Mouse (Mus musculus) adrenal gland, adult 18-20 months (tissue): ENCODE measurements around the gene Shd. TPM values are rescaled to one million over a fixed set of nuclear protein-coding genes. Genes with fewer than 3 reads are reported as not detected.

ENCODE experiments used
- DNase-seq, 2 experiments: peaks; one replicate each; pipeline ENCODE4 v3.0.0; 2021 to 2022; ENCODE audit warnings: low spot score in 2 of 2
- total RNA-seq, 2 experiments: library from RNA; stranded (reverse); gene quantifications; 1 replicate in 1 of 2; 2 replicates in 1 of 2; pipeline ENCODE4 v1.2.3; 2021

Gene Shd
- total RNA-seq, 2 experiments from 2014 or later = 2.0 to 2.2 TPM

DNA sequence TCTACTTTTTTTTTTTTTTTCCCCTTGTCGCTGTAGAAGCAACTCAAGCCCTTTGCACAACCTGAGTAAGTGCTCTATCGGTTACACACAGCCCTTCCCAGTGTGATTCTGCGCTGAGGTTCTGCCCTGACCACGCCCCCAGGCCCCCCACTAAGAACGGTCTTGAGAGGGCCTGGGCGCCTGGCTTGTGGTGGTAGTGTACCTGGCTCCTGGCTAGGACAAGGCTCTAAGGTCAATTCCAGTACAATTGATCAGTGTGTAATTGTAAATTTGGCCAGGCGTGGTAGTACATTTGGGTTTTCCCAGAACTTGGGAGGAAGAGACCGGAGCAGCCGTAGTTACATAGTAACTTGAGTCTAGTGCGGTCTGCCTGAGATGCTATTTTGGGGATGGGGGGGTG lies 36.7 kb downstream of the Shd start:
- no peak for DNase-seq

DNA sequence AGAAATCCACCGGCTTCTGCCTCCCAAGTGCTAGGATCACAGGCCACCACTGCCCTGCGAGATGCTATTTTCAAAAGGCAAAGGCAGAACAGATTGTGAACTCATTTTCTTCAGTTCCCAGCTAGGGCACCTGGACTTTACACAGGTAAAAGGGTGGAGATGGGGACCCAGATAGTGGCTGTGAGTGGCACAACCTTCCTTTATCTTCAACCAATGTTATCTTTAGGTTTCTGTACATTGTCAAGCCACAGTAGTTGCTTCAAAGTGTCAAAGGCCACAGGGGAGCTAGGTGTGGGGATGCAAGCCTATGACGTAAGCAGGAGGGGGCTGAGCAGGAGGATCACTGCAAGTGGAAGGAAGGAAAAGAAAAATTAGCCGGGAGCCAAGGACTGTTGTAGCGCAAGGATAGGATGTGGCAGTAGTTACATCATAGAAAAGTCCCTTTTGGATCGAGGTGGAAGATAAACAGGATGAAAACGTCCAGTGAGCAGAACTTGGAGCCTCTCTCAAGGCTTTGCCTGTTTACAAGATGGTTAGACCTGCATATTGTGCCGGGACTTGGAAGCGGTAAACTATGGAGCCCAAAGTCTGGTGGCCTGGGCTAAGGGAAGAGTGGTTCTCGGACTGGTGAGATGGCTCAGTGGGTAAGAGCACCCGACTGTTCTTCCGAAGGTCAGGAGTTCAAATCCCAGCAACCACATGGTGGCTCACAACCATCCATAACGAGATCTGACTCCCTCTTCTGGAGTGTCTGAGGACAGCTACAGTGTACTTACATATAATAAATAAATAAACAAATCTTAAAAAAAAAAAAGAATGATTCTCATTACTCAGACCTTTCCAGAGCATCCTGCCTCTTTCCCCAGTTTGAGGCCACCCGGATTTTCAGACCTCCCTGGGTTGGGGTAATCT lies 37.4 kb downstream of the Shd start:
- DNase-seq = peak in 1 of 2 experiments; percentile 4

GRCm38 (mm10) chr17:56008356-56009087 lies 38.3 kb downstream of the Shd start:
- DNase-seq = peak; percentile 79 to 82

- peak; percentile 84 to 88 for DNase-seq
Observed at GRCm38 (mm10) chr17:56009088-56009961, 39.1 kb downstream of the Shd start.

- DNase-seq = no peak
Observed at GRCm38 (mm10) chr17:56009962-56010240, 39.6 kb downstream of the Shd start.

GRCm38 (mm10) chr17:56010255-56010654 lies 40.0 kb downstream of the Shd start:
- DNase-seq = no peak

DNA sequence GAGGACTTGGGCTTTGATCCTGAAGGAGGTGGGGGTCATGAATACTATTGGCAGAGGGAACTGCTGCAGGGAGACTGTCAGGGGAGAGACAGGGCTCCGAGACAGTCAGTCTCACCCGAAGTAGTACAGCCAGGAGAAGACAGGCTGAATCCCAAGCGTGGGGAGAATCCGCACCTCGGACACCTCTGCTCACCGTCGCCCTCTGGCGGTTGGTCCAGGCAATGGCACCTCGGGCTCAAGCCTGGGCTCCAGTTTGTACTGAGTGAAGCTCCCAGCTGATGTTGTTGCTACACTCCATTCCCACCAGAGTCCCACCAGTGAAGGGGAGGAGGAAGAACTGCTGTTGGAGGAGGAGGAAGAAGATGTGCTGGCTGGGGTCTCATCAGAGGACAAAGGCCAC lies 40.4 kb downstream of the Shd start:
- peak; percentile 86 to 89 for DNase-seq

DNA sequence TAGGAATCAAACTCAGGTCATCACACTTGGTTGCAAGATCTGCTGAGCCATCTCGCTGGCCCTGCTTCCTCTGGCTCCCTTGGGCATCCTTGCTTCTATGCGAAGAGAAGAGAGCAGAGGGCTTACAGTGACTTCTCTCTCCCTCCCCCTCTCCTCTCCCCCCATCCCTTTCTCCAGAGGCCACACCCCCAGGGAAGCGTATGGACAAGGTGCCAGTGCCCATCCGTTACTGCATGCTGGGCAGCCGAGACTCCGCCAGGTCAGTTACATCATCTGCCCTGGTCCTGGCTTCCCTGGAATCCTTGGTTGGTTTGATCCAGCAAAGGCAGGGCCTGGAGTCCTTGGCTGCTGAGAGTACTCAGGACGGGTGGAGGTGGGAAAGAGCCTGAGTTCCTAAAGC lies 41.2 kb downstream of the Shd start:
- no peak for DNase-seq

DNA sequence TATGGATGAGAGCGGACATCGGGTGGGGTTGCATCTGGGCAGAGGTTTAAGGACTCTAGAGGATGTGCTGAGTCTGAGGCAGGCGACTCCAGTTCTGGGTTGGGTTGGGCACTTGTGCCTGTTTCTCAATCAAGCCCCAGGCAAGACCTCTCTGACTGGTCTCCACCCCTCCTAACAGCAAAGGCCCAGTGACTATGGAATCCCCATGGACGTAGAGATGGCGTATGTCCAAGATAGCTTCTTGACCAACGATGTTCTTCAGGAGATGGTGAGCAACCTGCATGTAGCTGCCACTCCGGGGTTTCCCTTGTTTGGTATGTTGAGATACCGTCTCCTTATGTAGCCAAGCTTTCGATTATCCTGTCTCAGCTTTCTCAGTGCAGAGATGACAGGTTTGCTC lies 45.0 kb downstream of the Shd start:
- no peak for DNase-seq

DNA sequence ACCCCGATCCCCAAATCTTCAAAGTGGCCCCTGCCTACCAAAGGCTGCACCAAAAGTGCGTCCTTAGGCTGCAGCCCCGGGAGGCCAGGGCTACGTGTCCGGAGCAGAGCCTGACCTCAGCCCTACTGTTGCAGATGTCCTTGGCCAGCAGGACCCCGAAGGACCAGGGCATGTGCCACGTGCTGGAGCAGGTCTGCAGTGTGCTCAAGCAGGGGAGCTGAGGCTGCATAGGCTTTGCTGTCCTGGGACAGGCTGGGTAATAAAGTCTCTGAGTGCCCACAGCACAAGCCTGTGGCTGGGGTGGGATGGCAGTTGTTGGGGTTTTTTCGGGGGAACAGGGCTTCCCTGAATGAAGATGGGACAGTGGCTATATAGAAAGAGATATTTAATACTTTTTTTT lies 46.1 kb downstream of the Shd start:
- DNase-seq = no peak

DNA sequence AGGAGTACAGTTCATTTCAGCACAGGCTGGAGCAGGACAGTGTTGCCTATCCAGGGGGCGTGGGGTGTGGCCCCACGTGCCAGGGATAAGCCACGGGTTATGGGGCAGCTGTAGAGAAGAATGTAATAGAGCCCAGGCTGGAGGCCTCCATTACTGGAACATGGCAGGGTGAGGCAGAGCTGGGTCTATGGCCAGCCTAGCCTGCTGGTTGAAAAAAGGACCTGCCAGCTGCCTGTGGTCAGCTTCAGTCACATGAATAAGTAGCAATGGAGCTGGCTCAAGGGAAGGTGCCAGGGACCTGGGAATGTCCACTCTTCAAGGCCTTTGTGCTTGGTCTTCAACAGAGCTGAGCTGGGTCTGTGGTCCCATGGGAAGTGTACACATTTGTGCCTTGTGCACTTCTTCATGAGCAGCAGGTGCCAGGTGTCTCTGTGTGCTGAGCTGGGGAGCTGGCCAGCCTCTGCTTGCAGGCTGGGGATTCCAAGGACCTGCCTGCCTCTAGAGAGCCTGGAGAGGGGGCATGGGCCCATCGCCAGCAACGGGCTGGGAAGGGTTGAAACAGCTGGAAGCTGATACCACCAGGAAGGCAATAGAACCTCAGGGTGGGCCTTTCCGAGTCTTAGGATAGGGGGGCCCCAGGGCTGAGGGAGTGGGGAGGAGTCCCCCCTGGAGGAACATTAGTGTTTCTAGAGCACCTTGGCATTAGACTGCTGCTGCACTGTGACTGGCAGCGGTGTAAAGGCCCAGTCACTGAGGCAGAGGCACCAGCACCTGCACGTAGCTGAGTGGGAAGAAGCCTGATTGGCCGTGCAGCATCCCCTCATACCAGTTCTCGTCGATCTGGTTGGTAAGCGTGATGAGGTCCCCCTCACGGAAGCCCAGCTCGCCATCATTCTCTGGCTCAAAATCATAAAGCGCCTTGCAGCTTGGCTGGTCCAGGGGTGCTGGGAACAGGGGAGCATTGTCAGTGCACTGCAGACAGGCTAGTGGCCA lies 46.8 kb downstream of the Shd start:
- no peak for DNase-seq

DNA sequence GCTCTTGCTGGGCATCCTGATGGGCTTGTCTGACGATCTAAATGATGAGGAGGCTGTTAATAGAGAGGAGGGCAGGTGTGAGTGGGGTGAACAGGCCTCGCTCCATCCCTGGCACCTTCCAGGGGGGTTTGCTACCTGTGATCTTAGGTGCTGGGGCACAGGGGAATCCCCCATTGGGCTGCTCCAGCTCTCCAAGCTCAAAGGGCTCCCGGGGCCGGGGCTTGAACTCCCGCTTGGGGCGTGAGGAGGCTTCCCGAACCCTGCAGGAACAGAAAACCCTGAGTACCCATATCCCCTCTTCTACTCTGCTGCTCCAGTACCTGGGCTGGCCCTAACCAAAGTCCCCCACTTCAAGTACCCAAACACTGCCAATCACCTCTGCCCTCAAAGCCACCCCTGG lies 47.6 kb downstream of the Shd start:
- DNase-seq = no peak

DNA sequence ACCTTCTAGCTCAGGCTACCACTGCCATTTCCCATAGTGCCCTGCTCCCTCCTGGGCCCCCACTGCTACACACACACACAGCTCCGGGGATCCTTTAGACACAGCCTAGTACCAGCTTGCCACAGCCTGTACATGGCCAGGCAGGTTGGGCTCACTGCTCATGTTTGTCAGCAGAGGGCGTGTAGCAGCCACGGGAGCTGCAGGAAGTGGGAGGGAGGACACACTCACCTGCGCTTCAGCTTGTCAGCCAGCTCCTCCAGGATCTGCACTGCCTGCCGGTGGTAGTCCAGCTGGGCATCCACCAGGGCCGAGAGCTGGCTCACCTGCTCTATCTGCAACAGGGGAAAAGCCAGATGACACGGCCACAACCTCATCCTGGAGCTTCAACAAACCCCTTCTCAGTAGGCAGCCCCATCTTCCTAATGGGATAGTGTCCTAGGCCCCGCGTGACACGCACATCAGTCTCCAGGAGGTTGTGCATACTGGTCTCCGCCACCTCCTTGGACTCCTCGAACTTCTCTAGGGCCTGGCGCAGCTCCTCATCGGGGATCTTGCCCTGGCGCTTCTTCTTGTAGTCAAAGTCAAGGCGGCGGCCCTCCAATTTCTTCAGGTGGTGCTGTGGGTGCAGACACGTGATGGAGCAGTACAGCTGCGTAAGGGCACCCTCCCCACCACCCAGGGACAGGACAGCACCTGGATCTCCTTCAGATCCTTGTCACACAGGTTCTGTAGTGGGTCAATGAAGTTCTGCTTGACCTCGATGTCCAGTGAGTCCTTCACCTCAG lies 48.3 kb downstream of the Shd start:
- DNase-seq = peak in 1 of 2 experiments; percentile 55

- DNase-seq = no peak
Observed at GRCm38 (mm10) chr17:56020400-56021084, 50.3 kb downstream of the Shd start.

GRCm38 (mm10) chr17:56021161-56021910 lies 51.1 kb downstream of the Shd start:
- no peak for DNase-seq

DNA sequence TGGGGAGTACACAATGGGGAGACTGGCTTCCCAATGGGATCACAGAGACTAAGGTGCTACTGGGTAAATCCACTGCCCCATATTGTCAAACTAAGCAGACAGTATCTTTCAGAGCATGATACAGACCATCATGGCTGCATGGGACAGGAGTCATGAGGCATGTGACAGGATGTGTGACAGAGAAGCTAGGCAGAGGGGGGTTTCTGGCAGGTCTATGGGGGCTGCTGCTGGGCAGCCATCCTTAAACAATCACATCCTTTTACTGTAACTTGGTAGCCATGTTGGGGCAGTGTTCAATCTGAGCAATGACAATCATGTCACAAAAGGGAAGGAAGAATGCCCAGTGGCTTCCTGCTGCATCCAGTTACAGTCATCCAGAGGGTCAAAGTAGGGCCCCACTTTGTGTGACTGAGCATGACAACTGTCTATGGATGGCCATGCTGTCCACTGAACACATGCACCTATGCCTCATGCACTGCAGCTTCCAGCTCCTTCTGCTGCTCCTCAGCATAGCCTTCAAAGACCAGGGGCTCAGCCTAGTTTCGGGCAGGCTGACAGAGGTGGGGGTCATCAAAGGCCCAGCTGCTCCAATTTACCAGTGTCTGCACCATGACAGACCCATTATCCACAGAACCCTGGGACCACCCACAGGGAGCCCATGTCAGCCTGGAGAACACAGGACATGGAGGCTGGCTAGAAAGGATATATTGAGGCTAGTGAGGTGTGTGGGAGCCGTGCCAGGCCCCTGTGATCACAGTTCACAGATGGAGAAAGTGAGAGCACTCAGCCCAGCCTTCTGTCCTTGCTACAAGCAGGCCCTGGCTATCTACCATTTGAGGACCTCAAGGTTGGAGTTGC lies 52.1 kb downstream of the Shd start:
- DNase-seq = no peak

DNA sequence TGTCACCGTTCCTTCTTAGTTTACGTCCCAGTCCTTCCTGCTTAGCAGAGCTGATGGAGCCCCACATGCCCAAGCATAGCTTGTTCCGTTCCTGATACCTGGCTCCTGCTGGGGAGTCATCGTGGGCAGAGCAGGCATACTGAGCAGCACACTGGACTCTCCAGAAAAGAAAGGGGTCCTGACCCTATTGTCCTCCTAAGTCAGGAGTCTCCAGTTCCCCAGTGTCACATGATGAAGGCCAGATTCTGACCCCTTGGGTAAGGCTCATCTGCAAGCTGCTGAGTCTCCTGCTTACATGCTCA lies 52.7 kb downstream of the Shd start:
- no peak for DNase-seq
